Mouse (Mus musculus) adrenal gland, adult 2 months (tissue): ENCODE measurements around the gene Ifnl3. TPM values are rescaled to one million over a fixed set of nuclear protein-coding genes. Genes with fewer than 3 reads are reported as not detected.
"Not testable (repeated sequence)": the region's sequence is repeated elsewhere in the genome, so short reads cannot be mapped to it uniquely, and the experiment has no call there.

ENCODE experiments used
- DNase-seq: peaks from one replicate; pipeline ENCODE4 v3.0.0; 2021
- long read RNA-seq: library from polyadenylated mRNA; stranded (forward); transcript quantifications from one replicate; pipeline ENCODE4 v2.0.0, GENCODE M21; 2021
- polyA plus RNA-seq: library from polyadenylated mRNA; depleted of rRNA; stranded (reverse); fragments of >200 nt; gene quantifications from 2 replicates; pipeline ENCODE4 v1.2.3, GENCODE M21; 2012; rRNA removed
- total RNA-seq, 2 experiments: library from RNA; stranded (reverse); gene quantifications; 2 replicates each; pipeline ENCODE4 v1.2.3; 2021

Gene Ifnl3
- total RNA-seq (not detected), polyA plus RNA-seq (0.48 and 0.59 TPM in 2 replicates)
- long read RNA-seq: 0 reads

GRCm38 (mm10) chr7:28522536-28522935 is at the start of gene Ifnl3:
Gene Ifnl3 (plus strand): TSS chr7:28522836.
- not testable (repeated sequence) for DNase-seq

GRCm38 (mm10) chr7:28476191-28476590 is 46.4 kb upstream of the Ifnl3 start:
- DNase-seq: no peak

- no peak for DNase-seq
Observed at GRCm38 (mm10) chr7:28477363-28477762, 45.3 kb upstream of the Ifnl3 start.

GRCm38 (mm10) chr7:28478854-28479253 is 43.8 kb upstream of the Ifnl3 start:
- DNase-seq: no peak

- DNase-seq: no peak
Observed at GRCm38 (mm10) chr7:28482854-28483253, 39.8 kb upstream of the Ifnl3 start.

DNA sequence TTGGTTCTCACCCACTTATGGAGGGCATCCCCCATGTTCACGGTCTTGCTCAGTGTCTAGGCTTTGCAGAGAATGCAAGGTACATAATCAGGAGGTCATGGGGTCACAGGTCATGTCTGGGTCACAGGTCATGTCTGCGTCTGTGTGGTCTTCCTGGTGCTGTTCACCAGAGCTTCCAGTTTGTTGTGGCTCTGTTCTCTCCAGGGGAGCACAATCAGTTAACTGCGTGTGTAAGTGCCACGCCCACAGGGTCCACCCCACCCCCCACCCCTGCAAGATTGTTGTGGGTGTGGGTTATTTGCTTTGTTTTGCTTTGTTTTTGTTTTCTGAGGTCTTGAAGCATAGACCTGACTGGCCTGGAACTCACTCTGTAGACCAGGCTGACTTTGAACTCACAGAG is 38.4 kb upstream of the Ifnl3 start:
- no peak for DNase-seq

DNA sequence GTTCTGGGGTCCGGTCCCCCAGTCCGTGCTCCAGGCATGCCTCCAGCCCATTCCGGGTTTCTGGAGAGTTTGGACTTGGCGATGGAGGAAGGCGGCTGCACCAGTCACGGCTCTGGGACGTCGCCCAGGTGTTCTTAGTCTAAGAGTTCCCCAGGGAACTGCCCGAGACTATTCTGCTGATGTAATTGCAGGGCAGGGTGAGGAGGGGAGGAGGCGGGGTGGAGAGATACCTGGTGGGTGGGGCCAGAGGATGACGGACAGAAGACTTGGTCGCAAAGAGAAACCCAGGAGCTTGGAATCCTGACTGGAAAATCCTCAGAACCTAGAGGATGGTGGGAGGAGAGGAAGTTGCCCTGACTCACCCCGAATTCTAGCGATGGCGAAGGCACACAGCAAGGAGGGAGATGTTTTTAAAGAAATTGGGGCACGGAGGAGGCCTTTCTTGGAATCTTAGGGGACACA is 34.6 kb upstream of the Ifnl3 start:
- no peak for DNase-seq

DNA sequence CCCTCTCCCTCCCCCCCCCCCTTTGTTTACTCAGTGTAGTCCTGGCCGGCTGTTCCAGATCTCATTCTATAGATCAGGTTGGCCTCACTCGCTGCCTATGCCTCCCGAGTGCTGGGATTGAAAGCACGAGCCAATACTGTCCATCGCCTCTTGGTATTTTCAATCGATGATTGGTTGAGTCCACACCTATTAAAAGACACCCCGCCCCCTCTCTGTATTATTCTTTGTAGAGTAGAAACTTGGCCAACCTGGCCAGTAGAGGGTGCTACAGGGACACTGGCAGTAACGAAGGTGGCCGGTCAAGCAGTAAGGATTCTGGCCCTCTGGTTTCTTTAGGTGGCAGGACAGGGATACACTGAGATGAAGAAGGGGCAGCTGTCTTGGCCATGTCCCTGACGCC is 32.2 kb upstream of the Ifnl3 start:
- DNase-seq: peak; percentile 72

GRCm38 (mm10) chr7:28490903-28491302 is 31.7 kb upstream of the Ifnl3 start:
- no peak for DNase-seq

GRCm38 (mm10) chr7:28492310-28492709 is 30.3 kb upstream of the Ifnl3 start:
- DNase-seq: no peak

DNA sequence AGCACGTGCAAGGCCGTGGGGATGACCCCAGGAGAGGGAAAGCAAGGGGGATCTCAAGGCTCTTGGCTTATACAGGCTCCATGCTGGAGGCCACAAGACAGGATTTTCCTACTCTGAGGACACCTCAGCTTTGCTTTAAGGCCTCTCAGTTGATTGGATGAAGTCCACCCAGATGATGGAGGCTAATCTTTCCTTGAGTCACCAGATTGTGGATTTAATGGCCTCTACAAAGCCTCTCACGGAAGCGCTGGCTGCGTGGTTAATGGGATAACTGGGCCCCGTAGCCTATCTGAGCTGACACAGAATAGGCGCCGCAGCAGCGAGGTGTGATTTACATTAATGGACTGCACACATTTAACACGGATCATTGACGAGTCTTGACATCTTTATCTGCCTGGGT is 27.2 kb upstream of the Ifnl3 start:
- no peak for DNase-seq

DNA sequence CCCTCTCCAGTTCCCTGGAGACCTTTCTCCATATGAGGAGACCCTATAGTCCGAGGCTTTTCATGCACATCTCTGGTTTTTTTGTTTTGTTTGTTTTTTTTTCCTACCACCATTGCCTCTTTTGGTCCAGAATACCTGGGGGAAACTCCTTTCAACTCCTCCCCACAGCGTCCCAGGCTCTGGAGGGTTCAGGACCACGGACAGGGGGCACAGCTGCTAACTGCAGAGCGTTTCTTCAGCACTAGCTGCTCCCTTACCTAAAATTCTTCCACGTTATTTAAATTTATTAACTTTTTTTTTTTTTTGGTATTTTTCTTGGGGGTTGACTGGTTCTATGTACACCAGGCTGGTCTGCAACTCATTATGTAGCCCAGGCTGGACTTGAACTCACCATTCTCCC is 17.1 kb upstream of the Ifnl3 start:
- no peak for DNase-seq

GRCm38 (mm10) chr7:28509121-28509520 is 13.5 kb upstream of the Ifnl3 start:
- DNase-seq: peak; percentile 72

GRCm38 (mm10) chr7:28510405-28510974 is 12.1 kb upstream of the Ifnl3 start, which contains the start of gene Ifnl2:
Gene Ifnl2 (minus strand): TSS chr7:28510455.
- DNase-seq: not testable (repeated sequence)

GRCm38 (mm10) chr7:28511441-28511840 is 11.2 kb upstream of the Ifnl3 start:
- DNase-seq: no peak

- DNase-seq: peak; percentile 88
Observed at GRCm38 (mm10) chr7:28527922-28528719, 5.5 kb downstream of the Ifnl3 start.

- no peak for DNase-seq
Observed at GRCm38 (mm10) chr7:28532005-28532404, 9.4 kb downstream of the Ifnl3 start.

GRCm38 (mm10) chr7:28538886-28539285 is 16.2 kb downstream of the Ifnl3 start:
- DNase-seq: not testable (repeated sequence)

- DNase-seq: no peak
Observed at GRCm38 (mm10) chr7:28540526-28540925, 17.9 kb downstream of the Ifnl3 start, which contains the start of gene Sycn. Gene Sycn (plus strand): TSS chr7:28540885.

DNA sequence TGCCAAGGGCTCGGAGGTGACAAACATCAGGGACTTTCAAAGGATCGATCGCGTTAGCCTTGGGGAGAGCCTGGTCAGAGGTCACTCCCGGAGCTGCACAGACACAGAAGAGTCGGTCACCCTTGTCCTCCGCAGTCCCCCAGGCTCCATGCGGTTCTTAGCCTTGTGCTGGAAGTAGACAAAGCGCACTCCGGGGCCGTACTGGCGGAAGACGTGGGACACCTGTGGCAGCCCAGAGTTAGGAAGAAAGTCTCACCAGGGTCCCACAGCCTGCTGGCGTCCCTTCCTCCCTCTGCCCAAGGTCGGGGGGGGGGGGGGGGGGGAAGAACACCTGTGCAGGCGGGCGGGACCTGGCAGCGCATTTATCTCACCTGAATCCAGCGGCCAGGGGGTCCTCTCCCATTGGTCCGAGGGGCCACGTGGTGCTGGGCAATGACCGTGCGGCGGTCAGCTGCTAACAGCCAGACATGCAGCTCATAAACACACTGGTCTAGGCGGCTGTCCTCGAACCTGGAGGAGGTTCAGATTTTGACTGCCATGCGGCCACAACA is 21.5 kb downstream of the Ifnl3 start:
- peak; percentile 43 for DNase-seq

DNA sequence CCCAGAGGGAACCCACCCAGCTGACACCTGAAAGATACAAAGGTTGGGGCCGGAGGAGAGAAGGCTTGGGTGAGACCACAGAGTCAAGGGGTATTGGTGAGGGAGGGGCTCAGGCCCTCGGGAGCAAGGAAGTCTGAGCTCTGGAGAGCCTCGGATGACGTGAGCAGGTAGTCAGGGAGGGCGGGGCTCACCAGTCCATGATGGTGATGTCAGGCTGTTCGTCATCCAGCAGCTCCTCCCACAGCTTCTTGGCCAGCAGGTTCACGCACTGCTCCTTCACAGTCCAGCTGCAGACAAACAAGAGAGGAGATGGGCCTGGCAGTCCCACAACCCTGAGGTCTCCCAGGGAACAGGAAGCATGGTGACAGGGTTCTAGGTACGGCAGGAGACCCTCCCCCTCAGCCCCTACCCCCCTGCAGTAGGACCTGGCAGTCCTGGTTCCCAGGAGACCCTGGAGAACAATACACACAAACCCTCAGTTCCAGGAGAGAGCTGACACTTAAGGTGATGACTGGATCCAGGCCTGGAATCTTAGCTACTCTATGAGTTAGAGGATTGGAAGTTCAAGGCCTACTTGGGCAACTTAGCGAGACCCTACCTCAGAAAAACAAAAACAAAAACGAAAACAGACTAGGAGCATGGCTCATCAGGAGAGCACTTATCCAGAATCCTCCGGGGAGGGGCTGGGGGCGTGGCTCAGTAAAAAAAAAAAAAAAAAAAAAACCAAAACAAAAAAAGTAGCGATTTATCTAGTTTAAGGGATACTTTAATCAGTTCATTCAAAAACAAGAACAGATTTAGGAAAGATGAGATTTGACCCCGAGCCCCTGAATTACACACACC is 22.6 kb downstream of the Ifnl3 start:
- DNase-seq: no peak

DNA sequence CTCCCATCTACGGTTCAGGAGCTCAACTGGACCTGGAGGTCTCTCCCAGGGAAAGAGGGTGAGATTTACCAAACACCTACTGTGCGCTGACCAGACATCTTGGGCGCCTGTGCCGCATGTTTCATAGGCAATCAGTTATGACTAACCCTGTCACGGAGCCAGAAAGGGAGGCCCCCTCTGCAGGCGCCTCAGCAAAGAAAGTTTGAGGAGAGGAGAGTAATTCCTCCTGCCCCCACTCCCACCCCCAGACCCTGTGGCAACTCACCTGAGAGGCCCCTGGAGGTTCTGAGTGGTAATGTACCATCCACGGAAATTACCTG is 23.2 kb downstream of the Ifnl3 start:
- no peak for DNase-seq
